Mouse (Mus musculus): ENCODE measurements around the gene Cyp2t4. TPM values are rescaled to one million over a fixed set of nuclear protein-coding genes. Genes with fewer than 3 reads are reported as not detected.

The Cyp2t4 gene
- not detected in 2 replicates for polyA plus RNA-seq (2012; rRNA removed; ENCODE audit: low replicate concordance)

GRCm38 (mm10) chr7:27153205-27153764 is at the start of gene Cyp2t4:
Cyp2t4 (plus strand) TSS chr7:27153714.

GRCm38 (mm10) chr7:27119676-27120075 is 33.8 kb upstream of the Cyp2t4 start, which contains the start of gene Cyp2f2:
Cyp2f2 (plus strand) TSS chr7:27119909.

GRCm38 (mm10) chr7:27166614-27167474 is 13.3 kb downstream of the Cyp2t4 start, which contains the start of gene Egln2:
Egln2 (minus strand) TSS chr7:27166802.

GRCm38 (mm10) chr7:27178324-27179216 is 25.1 kb downstream of the Cyp2t4 start, which contains the start of gene Rab4b:
Rab4b (minus strand) TSS chr7:27178896.

GRCm38 (mm10) chr7:27180837-27181695 is 27.6 kb downstream of the Cyp2t4 start, which contains the start of the genes Gm21983 and Mia:
Gm21983 (minus strand) TSS chr7:27181086.
Mia (minus strand) TSS chr7:27181157.

GRCm38 (mm10) chr7:27195681-27196611 is 42.4 kb downstream of the Cyp2t4 start, which contains the start of the genes BC024978 and Snrpa:
BC024978 (plus strand) TSS chr7:27195781.
Snrpa (minus strand) TSS chr7:27196271.

Other genes starting within 250 kb of the Cyp2t4 start
- gene Cyp2a22, start 214.3 kb upstream of the Cyp2t4 start, polyA plus RNA-seq (2012; rRNA removed; ENCODE audit: low replicate concordance) = not detected in 2 replicates
- gene Cyp2a12, start 124.6 kb upstream of the Cyp2t4 start, polyA plus RNA-seq (2012; rRNA removed; ENCODE audit: low replicate concordance) = 0.11 and 0.57 TPM in 2 replicates
- 0.44 and 0.50 TPM in 2 replicates for gene Cyp2f2, start 33.8 kb upstream of the Cyp2t4 start, polyA plus RNA-seq (2012; rRNA removed; ENCODE audit: low replicate concordance)
- gene Egln2, start 13.1 kb downstream of the Cyp2t4 start, polyA plus RNA-seq (2012; rRNA removed; ENCODE audit: low replicate concordance) = 73.0 and 128 TPM in 2 replicates
- 69.3 and 96.8 TPM in 2 replicates for gene Rab4b, start 25.2 kb downstream of the Cyp2t4 start, polyA plus RNA-seq (2012; rRNA removed; ENCODE audit: low replicate concordance)
- 0.62 TPM in 1 of 2 replicates, not detected in the other for gene Gm21983, start 27.4 kb downstream of the Cyp2t4 start, polyA plus RNA-seq (2012; rRNA removed; ENCODE audit: low replicate concordance)
- gene Mia, start 27.4 kb downstream of the Cyp2t4 start, polyA plus RNA-seq (2012; rRNA removed; ENCODE audit: low replicate concordance) = 0.79 and 4.3 TPM in 2 replicates
- gene BC024978, start 42.1 kb downstream of the Cyp2t4 start, polyA plus RNA-seq (2012; rRNA removed; ENCODE audit: low replicate concordance) = 7.4 and 7.5 TPM in 2 replicates
- 149 and 193 TPM in 2 replicates for gene Snrpa, start 42.6 kb downstream of the Cyp2t4 start, polyA plus RNA-seq (2012; rRNA removed; ENCODE audit: low replicate concordance)
- gene Itpkc, start 74.9 kb downstream of the Cyp2t4 start, polyA plus RNA-seq (2012; rRNA removed; ENCODE audit: low replicate concordance) = 15.1 and 25.8 TPM in 2 replicates
- 46.2 and 78.2 TPM in 2 replicates for gene Coq8b, start 79.3 kb downstream of the Cyp2t4 start, polyA plus RNA-seq (2012; rRNA removed; ENCODE audit: low replicate concordance)
- gene Numbl, start 104.7 kb downstream of the Cyp2t4 start, polyA plus RNA-seq (2012; rRNA removed; ENCODE audit: low replicate concordance) = 10.6 and 11.3 TPM in 2 replicates
- gene Ltbp4, start 184.0 kb downstream of the Cyp2t4 start, polyA plus RNA-seq (2012; rRNA removed; ENCODE audit: low replicate concordance) = 133 and 135 TPM in 2 replicates
- 102 and 115 TPM in 2 replicates for gene Shkbp1, start 202.3 kb downstream of the Cyp2t4 start, polyA plus RNA-seq (2012; rRNA removed; ENCODE audit: low replicate concordance)
- gene Gm20479, start 203.7 kb downstream of the Cyp2t4 start, polyA plus RNA-seq (2012; rRNA removed; ENCODE audit: low replicate concordance) = not detected in 2 replicates